Mouse (Mus musculus): ENCODE measurements around the gene Keap1.

Keap1 gene

DNA sequence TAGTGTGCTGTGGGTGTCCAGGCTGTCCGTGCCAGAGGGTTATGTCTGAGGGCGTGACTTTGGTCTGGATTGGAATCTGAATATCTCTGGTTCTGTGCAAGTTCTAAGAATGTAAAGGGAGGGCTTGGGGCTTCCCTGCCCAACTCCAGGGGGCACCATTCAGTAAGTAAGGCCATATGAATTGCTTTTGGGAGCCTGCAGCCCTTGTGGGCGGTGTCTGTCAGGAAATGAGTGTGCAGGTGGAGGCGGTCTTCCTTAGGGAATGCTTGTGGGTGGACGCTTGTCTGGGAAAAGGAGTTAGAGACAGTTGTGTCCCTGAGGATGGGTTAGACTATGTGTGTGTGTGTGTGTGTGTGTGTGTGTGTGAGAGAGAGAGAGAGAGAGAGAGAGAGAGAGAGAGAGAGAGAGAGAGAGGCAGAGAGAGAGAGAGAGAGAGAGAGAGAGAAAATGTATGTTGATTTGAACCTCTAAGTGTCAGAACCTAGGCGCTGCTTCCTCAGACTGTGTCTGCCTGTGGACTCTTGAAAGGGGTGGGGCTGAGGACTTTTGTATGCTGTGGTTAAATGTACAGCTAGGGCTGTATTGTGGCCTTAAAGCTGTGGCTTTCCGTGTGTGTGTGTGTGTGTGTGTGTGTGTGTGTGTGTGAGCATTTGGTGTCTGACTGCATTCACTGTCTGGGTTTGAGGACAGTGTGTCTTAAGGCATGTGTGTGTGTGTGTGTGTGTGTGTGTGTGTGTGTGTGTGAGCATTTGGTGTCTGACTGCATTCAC lies 43.2 kb downstream of the Keap1 start:
- peak; percentile 58 for DNase-seq (ENCODE audit: low read depth)

- DNase-seq (ENCODE audit: low read depth): no peak
Observed at GRCm38 (mm10) chr9:21194787-21195493, 44.2 kb downstream of the Keap1 start.

DNA sequence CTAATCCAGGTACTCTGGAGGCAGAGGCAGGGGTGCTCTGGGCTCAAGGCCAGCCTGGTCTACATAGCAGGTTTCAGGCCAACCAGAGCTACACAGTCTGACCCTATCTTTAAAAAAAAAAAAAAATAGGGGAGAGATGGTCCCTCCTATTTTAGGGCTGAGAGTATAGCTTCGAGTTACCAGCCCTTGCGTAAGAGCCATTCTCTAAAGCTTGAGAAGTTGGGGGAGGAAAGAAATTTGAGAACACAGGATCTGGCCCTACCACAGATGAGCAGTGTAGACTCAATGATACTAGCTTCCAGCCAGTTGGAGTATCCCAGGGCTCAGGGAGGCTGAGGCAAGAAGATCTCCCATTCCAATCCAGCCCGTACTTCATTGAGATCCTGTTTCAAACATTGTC lies 45.4 kb downstream of the Keap1 start:
- no peak for DNase-seq (ENCODE audit: low read depth)

- no peak for DNase-seq (ENCODE audit: low read depth)
Observed at GRCm38 (mm10) chr9:21190670-21191069, 48.5 kb downstream of the Keap1 start.

DNA sequence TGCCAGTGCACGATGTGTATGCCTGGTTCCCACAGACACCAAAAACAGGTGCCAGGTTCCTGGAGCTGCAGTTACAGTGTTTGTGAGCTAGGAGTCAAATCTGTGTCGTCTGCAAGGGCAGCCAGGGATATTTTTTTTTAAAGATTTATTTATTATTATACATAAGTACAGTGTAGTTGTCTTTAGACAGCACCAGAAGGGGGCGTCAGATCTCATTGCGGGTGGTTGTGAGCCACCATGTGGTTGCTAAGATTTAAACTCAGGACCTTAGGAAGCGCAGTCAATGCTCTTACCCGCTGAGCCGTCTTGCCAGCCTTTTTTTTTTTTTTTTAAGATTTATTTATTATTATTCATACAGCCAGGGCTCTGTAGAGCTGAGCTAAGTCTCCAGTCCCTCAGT lies 49.3 kb downstream of the Keap1 start:
- DNase-seq (ENCODE audit: low read depth): peak; percentile 74

GRCm38 (mm10) chr9:21185436-21185835 lies 53.7 kb downstream of the Keap1 start:
- DNase-seq (ENCODE audit: low read depth): no peak

DNA sequence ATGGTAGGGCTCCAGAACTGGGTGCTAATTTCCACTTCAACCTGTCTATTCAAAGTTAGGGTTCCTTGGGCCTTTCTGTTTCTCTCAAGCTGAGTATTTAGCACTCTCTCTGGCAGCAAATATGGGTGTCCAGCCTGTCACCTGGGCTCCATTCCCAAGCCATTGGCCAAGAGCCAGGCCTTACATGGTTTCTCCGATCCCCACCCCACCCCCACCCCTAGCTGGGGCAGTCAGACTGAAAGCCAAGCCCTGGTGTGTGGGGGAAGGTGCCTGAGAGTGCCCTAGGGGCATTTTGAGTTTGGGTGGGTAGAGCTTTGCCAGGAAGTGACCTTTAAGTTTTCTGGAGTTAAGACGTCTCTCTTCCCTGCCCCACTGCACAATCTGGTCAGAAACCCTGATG lies 54.4 kb downstream of the Keap1 start:
- DNase-seq (ENCODE audit: low read depth): no peak

DNA sequence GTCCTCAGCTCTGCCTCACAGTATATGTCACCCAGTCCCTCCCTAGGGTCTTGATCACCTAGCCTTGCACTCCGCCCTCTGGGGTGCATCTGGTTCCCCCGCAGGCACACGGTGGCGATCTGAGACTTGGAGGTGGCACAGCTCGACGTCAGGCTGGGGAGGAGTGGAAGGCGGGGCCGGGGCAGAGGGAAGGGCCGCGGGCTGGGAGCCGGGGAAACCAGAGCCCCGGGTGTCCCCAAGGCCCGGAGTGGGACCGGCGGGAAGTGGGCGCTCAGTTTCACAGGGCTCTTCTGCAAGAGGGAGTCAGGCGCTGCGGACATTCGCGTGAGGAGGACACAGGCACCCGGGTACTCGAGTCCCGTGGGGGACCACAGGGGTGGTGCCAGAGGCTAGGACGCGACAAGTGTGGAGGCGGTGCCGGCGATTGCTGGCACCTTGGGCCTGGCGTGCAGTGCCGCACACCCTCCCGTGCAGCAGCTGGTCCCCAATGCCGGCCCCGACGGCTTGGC lies 55.2 kb downstream of the Keap1 start:
- peak; percentile 80 for DNase-seq (ENCODE audit: low read depth)

- DNase-seq (ENCODE audit: low read depth): peak; percentile 60
Observed at GRCm38 (mm10) chr9:21183421-21183820, 55.7 kb downstream of the Keap1 start.

DNA sequence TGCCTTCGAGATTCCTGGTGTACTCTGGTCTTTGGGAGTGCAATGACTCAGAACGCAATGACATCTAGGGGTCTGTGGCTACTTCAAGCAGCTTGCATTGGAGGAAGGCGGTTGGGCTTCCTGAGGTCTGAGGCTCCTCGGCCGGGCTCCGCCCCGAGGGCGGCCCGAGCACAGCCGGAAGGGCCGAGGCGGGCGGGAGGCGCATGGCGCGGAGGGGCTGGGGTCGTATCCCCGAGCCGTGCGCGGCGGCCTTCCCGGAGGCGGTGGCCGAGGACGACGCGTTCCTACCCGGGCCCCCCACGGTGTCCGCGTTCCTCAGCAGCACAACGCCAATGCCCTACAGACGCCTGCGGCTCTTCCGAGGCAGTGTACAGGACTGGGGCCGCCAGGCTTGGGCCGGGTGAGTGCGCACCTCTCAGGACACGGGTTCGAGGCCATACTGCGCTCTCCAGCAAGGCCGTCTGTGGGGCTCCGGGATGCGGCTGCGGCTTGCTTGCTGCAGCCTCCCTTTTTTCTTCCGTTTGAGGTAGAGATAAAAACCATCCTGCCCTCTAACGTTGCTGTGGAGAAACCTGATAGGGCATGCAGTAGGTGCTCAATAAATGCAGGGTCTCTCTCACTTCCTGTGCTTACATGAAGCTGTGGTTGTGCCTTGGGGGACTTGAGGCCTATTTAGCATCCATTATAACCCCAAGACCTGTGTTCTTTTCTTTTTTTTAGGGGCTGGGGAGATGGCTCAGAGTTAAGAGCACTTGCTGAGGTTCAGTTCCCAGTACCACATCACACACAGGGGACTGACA lies 57.5 kb downstream of the Keap1 start:
- DNase-seq (ENCODE audit: low read depth): peak; percentile 55

- no peak for DNase-seq (ENCODE audit: low read depth)
Observed at GRCm38 (mm10) chr9:21180841-21181240, 58.3 kb downstream of the Keap1 start.

GRCm38 (mm10) chr9:21180402-21180801 lies 58.8 kb downstream of the Keap1 start:
- DNase-seq (ENCODE audit: low read depth): no peak

Data from induced T-regulatory cell, adult 2 months (primary cell).